Mouse (Mus musculus) frontal cortex, postnatal 10 days (tissue): ENCODE data around the gene Tbc1d22a.

Experiments used
- DNase-seq, 2 experiments: peaks; one replicate each; pipeline ENCODE4 v3.0.0; 2022; ENCODE audit warnings: low spot score in 2 of 2, mixed read lengths in 1 of 2

Gene Tbc1d22a

GRCm38 (mm10) chr15:86506666-86507065, 292.4 kb downstream of the Tbc1d22a start:
- no peak for DNase-seq

- no peak for DNase-seq
Measured at GRCm38 (mm10) chr15:86507546-86507945, 293.3 kb downstream of the Tbc1d22a start.

GRCm38 (mm10) chr15:86508406-86509176, 294.3 kb downstream of the Tbc1d22a start:
- DNase-seq = no peak

GRCm38 (mm10) chr15:86509601-86510000, 295.3 kb downstream of the Tbc1d22a start:
- no peak for DNase-seq

GRCm38 (mm10) chr15:86511181-86511580, 296.9 kb downstream of the Tbc1d22a start:
- no peak for DNase-seq

GRCm38 (mm10) chr15:86513336-86513735, 299.1 kb downstream of the Tbc1d22a start:
- DNase-seq = no peak

GRCm38 (mm10) chr15:86520201-86520600, 305.9 kb downstream of the Tbc1d22a start:
- DNase-seq = no peak

GRCm38 (mm10) chr15:86535356-86535755, 321.1 kb downstream of the Tbc1d22a start:
- DNase-seq = no peak

GRCm38 (mm10) chr15:86542371-86542770, 328.1 kb downstream of the Tbc1d22a start:
- no peak for DNase-seq

GRCm38 (mm10) chr15:86544122-86544795, 330.0 kb downstream of the Tbc1d22a start:
- DNase-seq = no peak
